Mouse (Mus musculus) lung, postnatal 4 days (tissue): ENCODE results near the gene Tmprss5.

ENCODE experiments used
- DNase-seq, 2 experiments: peaks; one replicate each; pipeline ENCODE4 v3.0.0; 2021

The Tmprss5 gene

DNA sequence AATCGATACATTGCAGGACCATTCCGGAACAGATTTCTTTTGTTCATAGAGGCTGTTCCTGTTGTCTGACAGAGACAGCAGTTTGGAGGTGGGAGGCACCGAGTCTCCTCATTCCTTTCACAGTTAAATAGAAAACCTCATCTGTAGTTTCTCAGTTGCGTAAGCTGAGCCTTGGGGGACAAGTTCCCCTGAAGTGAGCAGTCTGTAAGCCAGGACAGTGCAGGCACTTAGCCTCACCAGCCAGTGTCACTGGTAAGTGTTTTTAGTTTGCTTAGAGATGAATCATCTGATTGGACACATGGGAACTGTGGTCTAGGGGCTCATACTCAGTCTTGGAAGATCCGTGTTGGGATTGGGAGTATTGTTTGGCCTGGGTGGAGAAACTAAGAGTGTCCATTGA lies at the start of gene Tmprss5:
TSS of gene Tmprss5 (plus strand) at position 154 of the 400 bp plus-strand sequence.
- no peak for DNase-seq

DNA sequence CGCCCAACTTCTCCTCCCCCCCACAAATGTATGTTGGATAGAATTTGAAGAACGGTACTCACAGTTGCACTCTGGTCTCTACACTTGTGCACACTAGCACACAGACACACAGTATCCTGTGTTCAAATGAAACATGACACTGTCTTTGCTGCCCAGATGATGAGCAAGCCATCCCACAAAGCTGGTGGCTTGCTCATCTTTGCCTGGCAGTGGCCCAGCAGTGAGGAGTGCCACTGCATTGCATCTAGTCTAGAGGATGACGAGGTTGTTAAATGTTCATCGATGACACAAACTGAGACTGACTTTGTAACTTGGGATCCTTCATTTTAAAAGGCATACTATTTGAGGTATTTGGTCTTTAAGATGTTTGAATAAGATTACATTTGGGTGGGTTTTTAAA lies 46.3 kb upstream of the Tmprss5 start:
- no peak for DNase-seq

GRCm38 (mm10) chr9:49050901-49051300 lies 30.2 kb upstream of the Tmprss5 start:
- DNase-seq: no peak

GRCm38 (mm10) chr9:49051349-49051748 lies 29.7 kb upstream of the Tmprss5 start:
- DNase-seq: peak; percentile 41 to 72

DNA sequence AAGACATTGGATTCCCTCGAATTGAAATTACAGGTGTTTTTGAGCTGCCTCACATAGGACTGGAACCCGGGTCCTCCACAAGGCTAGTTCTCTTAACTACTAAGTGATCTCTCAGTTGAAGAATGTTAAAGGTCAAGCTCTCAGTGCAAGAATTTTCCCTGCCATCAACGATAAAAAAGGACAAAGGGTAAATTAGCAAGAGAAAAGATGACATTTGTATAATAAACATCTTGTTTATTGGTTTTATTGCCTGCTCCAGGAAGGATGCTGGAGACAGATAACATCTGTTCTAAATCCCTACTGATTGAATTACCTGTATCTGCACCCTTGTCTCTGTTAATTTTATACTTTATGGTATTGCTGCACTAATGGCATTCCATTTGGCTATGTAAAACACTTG lies 27.0 kb upstream of the Tmprss5 start:
- no peak for DNase-seq

DNA sequence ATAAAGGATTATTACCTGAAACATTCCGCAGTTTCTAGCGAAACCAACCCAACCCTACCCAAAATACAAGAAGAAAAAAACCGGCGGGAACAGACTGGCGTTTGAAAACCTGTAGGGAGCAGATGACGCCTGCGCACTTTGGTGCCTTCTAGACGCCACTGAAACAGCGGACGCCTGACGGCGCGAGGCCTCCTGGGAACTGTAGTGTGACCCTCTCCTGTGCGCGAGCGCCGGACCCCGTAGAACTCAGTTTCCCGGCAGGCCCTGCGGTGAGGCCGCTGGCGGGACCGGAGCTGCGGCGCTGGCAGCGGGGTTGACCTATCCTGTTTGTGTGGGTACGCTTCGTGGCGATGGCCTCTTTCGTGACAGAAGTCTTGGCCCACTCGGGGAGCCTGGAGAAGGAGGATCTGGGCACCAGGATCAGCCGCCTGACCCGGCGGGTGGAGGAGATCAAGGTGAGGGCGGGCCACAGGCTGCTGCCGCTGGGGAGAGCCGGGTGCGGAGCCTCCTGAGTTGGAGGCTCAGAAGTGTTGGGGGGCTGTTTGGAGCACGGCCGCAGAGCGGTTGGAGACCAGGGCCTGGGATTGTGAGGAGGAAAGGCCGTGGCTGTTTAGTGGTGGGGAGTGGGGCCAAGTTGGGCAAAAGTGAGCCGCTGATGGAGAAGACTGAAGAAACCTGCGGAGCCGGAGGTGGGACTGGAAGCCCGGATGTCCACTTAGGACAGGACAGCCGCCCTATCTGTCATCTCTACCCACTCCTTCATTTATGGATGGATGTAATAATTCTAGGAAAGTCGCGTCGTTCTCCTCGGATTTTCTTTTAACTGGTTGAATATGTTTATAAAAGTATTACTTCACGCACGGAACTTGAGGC lies 25.5 kb upstream of the Tmprss5 start, which contains the start of gene Zw10:
TSS of gene Zw10 (plus strand) at position 281 of the 873 bp plus-strand sequence.
- peak; percentile 94 to 95 for DNase-seq

DNA sequence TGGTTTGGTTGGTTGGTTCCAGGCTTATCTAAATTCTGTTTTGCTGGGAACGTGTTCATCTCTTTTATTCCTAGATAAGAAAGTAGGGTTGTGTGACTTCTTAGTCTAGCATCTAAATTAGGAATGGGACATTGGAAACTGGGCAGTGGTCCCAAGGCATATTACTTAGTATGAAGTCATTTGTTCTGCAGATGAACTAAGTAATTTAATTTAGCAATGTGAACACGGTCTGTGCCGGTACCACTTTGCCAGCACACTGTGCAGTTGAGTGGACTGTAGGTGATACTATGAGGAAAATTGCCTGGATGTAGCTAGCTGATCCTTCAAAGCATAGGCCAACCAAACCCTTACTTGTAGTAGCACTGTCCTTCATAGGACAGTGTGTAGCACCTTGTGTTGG lies 4.2 kb upstream of the Tmprss5 start:
- DNase-seq: no peak

DNA sequence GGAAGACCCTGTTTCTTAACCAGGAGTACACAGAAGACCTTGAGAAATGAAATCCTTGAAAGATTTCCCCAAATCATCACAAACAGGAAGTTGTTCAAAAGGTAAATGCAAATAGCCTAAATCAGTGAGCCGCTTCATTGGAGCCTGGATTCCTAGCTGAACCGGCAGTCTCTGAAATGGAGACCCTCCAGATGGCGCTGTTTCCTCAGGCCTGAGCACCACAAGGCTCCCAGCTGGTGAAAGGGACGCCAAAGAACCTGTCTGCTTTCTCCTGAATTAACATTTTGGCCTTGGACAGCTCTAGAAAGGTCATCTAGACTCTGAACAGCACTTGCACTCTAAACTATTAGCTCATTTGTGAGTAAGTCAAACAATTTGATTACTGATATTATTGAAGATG lies 501 bp downstream of the Tmprss5 start:
- peak; percentile 54 to 69 for DNase-seq

- no peak for DNase-seq
These were observed 6.3 kb downstream of the Tmprss5 start for GRCm38 (mm10) chr9:49087317-49087716.

DNA sequence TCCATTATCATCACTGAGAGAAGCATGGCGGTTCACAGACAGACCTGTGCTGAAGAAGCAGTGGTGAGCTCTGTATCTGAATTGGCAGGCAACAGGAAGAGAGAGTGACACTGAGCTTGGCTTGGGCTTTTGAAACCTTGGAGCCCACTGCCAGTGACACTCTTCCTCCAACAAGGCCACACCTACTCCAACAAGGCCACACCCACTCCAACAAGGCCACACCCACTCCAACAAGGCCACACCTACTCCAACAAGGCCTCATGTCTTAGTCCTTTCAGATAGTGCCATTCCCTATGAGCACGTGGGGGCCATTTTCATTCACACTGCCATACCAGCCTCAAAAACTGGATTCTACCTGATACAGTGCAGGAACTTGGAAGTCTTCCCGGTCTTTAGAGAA lies 17.8 kb downstream of the Tmprss5 start:
- no peak for DNase-seq

GRCm38 (mm10) chr9:49102328-49102727 lies 21.3 kb downstream of the Tmprss5 start:
- no peak for DNase-seq

- DNase-seq: no peak
These were observed 28.0 kb downstream of the Tmprss5 start for GRCm38 (mm10) chr9:49109101-49109500.

GRCm38 (mm10) chr9:49110476-49111220 lies 29.6 kb downstream of the Tmprss5 start:
- peak; percentile 31 to 75 for DNase-seq

GRCm38 (mm10) chr9:49111296-49111695 lies 30.2 kb downstream of the Tmprss5 start:
- DNase-seq: no peak

DNA sequence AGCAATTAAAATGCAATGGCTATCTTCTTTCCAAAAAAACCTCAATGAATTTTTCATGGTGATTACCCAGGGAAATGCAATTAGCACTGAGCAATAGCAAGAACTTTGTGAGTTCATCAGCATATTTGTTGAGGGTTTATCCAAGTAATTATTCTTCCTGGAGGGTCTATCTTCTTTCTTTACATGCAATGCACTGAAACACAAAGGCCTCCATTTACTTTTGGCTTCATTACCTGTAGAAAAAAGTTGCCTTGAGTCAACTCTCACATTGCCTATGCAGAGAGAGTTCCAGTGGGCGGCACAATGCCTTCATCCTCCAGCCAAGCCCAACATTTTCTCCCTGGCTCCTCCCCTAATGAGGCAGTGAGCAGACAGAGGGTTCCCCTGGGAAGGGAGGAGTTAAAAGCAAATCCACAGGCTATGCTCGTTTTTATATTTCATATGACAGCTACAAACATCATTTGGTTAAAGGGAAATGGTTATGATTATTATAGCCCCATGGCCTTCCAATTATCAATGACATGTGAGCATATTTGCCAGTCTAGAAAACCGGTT lies 37.3 kb downstream of the Tmprss5 start:
- DNase-seq: no peak

DNA sequence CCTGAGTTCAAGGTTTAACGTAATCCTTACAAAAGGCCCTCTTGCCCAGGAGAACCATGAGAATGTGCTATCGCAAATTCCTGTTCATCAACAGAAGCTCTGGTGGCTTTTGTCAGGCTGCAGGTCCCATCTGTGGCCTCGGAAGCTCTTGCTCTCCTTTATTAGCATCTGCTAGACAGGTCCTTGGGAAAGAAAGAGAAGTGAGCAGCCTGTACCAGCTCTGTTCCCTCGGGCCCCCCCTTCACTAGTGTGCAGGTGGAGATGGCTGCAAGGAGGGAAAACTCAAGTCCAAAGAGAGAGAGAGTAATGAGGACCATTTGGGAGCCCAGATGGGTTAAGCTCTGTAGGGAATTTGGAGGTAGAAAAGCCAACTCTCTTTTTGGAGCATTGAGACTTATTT lies 38.7 kb downstream of the Tmprss5 start:
- no peak for DNase-seq

- no peak for DNase-seq
These were observed 44.6 kb downstream of the Tmprss5 start for GRCm38 (mm10) chr9:49125706-49126105.

DNA sequence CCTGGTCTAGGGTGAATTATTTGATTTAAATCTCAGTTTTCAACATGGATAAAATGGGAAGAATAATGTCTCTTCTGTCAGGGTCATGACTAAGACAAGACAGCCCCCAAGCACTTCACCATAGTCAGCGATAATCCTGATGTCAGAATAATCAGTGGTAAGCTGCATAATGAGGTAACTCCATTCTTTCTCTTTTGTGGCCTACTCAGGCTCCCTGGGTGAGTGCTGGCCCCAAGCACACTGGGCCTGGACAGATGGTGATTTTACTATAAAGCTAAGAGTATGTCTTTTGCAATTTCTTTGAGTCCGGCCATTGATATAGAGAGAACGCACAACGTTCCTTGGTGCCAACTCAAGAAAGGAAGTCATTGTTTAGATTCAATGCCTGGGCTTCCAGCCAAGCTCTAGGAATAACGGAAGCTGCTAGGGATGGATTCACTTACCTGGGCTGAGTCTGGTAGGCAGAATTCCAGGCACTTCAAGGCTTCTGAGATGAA lies 49.5 kb downstream of the Tmprss5 start:
- no peak for DNase-seq

DNA sequence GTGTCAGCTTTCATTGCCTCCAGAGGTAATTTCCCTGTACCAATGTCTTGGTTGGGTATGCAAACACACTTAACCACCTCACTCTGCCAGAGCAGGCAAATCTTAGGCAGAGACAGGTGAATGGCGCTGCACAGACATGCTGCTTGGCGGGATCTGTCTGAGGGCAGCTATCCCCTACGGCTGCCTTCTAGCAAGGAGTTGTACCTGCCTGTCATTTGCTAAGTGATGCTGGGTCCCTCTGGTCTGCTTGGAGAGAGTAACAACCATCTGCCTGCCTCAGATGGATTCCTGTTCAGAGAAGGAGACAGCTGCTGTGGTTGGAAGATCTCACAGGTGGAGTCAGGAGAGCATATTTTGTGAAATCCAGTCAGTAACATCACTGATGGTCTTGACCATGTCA lies 62.8 kb downstream of the Tmprss5 start:
- DNase-seq: no peak

DNA sequence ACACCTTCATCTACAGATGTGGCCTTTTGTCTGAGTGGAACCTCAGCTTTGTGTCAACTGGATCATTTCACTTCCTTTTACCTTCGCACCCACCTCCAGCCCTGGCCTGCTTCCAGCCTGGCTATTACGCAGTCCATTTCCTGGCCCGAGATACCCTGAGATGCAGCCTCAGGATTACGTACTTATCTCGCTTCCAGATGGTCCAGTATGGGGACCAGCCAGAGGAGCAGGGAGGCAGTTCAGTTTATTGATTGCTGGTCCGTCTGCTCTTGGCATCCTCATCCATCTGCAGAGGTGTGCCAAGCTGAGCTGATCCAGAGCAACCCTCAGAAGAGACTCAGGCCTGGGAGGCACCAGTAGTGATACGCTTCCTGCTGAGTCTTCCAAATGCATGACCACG lies 64.7 kb downstream of the Tmprss5 start:
- DNase-seq: no peak

DNA sequence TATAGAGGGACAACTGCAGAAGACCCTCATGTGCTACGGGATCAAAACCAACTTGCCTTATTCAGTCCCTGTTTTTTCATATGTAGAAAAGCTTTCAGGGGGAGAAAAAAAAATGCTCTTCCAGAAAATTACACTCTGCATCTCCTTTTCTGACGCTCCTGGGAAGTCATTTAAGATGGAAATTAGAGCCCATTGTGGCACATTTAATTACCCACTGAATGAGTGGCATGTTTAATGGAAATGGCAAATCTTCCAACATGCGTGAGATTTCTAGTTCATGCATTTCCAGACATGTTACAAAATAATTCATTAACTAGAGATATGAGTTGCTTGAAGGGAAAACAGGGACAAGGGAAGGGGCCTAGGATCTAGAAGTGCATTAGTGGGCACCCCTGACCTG lies 66.0 kb downstream of the Tmprss5 start:
- no peak for DNase-seq
